Mouse (Mus musculus): ENCODE measurements around the gene Txndc11.

- TF ChIP-seq POLR2A (IDR thresholded peaks at IDR 0.05; ENCODE audit: low read depth, low read length), result peak; percentile 86
- no peak for TF ChIP-seq CTCF (IDR thresholded peaks at IDR 0.05; ENCODE audit: borderline replicate concordance, insufficient read depth, low read length)
These were observed at the start of gene Txndc11 for GRCm38 (mm10) chr16:11134348-11135344.

Data from embryonic fibroblast, embryonic 13.5 days (primary cell).